Mouse (Mus musculus) liver, embryonic 15.5 days (tissue): ENCODE measurements around the gene Sult5a1. TPM values are rescaled to one million over a fixed set of nuclear protein-coding genes. Genes with fewer than 3 reads are reported as not detected.

Source experiments
- ATAC-seq: fragments of 200-750 bp; cut with Nextera tagmentation; 2 replicates; pipeline ENCODE4 v1.8.0; 2017; ENCODE audit warnings: moderate number of reproducible peaks, mild to moderate bottlenecking, moderate library complexity; ENCODE audit not compliant: insufficient read depth
- H3K27ac ChIP-seq: fragments of 300-500 bp; sonication (generic); replicated peaks from 2 replicates; pipeline ENCODE4 v1.5.1; 2015; ENCODE audit warnings: mild to moderate bottlenecking, inconsistent platforms
- H3K27me3 ChIP-seq: fragments of 300-500 bp; sonication (generic); 2 replicates; pipeline ENCODE4 v1.6.1; 2015; ENCODE audit warnings: mild to moderate bottlenecking, inconsistent platforms
- H3K36me3 ChIP-seq: fragments of 300-500 bp; sonication (generic); replicated peaks from 2 replicates; pipeline ENCODE4 v1.6.1; 2015; ENCODE audit warnings: moderate library complexity, mild to moderate bottlenecking, inconsistent platforms
- H3K4me1 ChIP-seq: fragments of 300-500 bp; sonication (generic); replicated peaks from 2 replicates; pipeline ENCODE4 v1.6.1; 2015; ENCODE audit warnings: inconsistent platforms
- H3K4me2 ChIP-seq: fragments of 300-500 bp; sonication (generic); 2 replicates; pipeline ENCODE4 v1.6.1; 2015; ENCODE audit warnings: moderate library complexity, mild to moderate bottlenecking, inconsistent platforms
- H3K4me3 ChIP-seq: fragments of 300-500 bp; sonication (generic); replicated peaks from 2 replicates; pipeline ENCODE4 v1.5.1; 2015; ENCODE audit warnings: mild to moderate bottlenecking, inconsistent platforms
- H3K9ac ChIP-seq: fragments of 300-500 bp; sonication (generic); 2 replicates; pipeline ENCODE4 v1.6.1; 2015; ENCODE audit warnings: moderate library complexity, mild to moderate bottlenecking, inconsistent platforms
- H3K9me3 ChIP-seq: fragments of 300-500 bp; sonication (generic); replicated peaks from 2 replicates; pipeline ENCODE4 v1.6.1; 2016; ENCODE audit warnings: inconsistent platforms
- WGBS: fragments of 180-500 bp; shearing (Covaris S2); methylation state at CpG from one replicate; pipeline ENCODE4 v1.1.7; 2015; ENCODE audit warnings: mixed read lengths; ENCODE audit not compliant: insufficient replicate concordance; 5-methylcytosine and 5-hydroxymethylcytosine counted together
- polyA plus RNA-seq: library from polyadenylated mRNA; unstranded; fragments of >200 nt; fragmentation: Nextera tagmentation; extraction: Ambion mirVana; gene quantifications from 2 replicates; pipeline ENCODE4 v1.2.1, GENCODE M21; 2015

Sult5a1 gene
- polyA plus RNA-seq, 1 experiment from 2014 or later = 0.76 TPM

- H3K4me2 ChIP-seq = no peak overlapping the region
- ATAC-seq = peak; percentile 37; the same call in 1 of the 2 replicates
- H3K9me3 ChIP-seq = 0 out of 2 replicates have a peak, but pooled peaks cover 3% of the 10 kb centered on the region
- peaks cover 10% of the 10 kb centered on the region for H3K27me3 ChIP-seq
- no peak overlapping the region for H3K9ac ChIP-seq
- no peak overlapping the region for H3K4me3 ChIP-seq
- 0 out of 2 replicates have a peak, but pooled peaks cover 4% of the 10 kb centered on the region for H3K4me1 ChIP-seq
- peak overlapping the region; percentile 53; the same call in 1 of the 2 replicates for H3K27ac ChIP-seq
- no peaks in the 10 kb centered on the region for H3K36me3 ChIP-seq
- WGBS = 47% methylated on average over 3 of the region's 3 CpGs
These were observed 23.3 kb upstream of the Sult5a1 start for GRCm38 (mm10) chr8:123181391-123181790.

- Histone ChIP-seq H3K27me3 (peaks cover 17% of the 10 kb centered on the region), H3K27ac (peak overlapping the region; percentile 68), H3K9me3 (no peaks in the 10 kb centered on the region), H3K9ac (peak overlapping the region; percentile 12), H3K4me1 (peaks cover 40% of the 10 kb centered on the region), H3K36me3 (no peaks in the 10 kb centered on the region), H3K4me3 (no peak overlapping the region), H3K4me2 (peak overlapping the region; percentile 57)
- WGBS = 36% methylated on average over 9 of the region's 9 CpGs
- ATAC-seq = peak; percentile 95
These were observed 1.9 kb downstream of the Sult5a1 start for GRCm38 (mm10) chr8:123156070-123156773.

GRCm38 (mm10) chr8:123155177-123155576 is 2.9 kb downstream of the Sult5a1 start:
- peak overlapping the region; percentile 57 for H3K4me2 ChIP-seq
- H3K36me3 ChIP-seq = no peaks in the 10 kb centered on the region
- peak overlapping the region; percentile 6; the same call in 1 of the 2 replicates for H3K27ac ChIP-seq
- no peak overlapping the region for H3K9ac ChIP-seq
- WGBS = 64% methylated on average over 5 of the region's 5 CpGs
- ATAC-seq = no peak
- H3K4me1 ChIP-seq = peaks cover 40% of the 10 kb centered on the region
- no peaks in the 10 kb centered on the region for H3K9me3 ChIP-seq
- no peak overlapping the region for H3K4me3 ChIP-seq
- H3K27me3 ChIP-seq = peaks cover 17% of the 10 kb centered on the region

GRCm38 (mm10) chr8:123150737-123151171 is 7.4 kb downstream of the Sult5a1 start:
- Histone ChIP-seq H3K4me1 (peaks cover 11% of the 10 kb centered on the region), H3K4me2 (no peak overlapping the region), H3K9me3 (no peaks in the 10 kb centered on the region), H3K36me3 (no peaks in the 10 kb centered on the region), H3K27ac (no peak overlapping the region), H3K27me3 (peaks cover 30% of the 10 kb centered on the region), H3K9ac (no peak overlapping the region), H3K4me3 (no peak overlapping the region)
- 35% methylated on average over 9 of the region's 9 CpGs for WGBS
- ATAC-seq = no peak

- H3K36me3 ChIP-seq = no peaks in the 10 kb centered on the region
- WGBS = 72% methylated on average over 7 of the region's 7 CpGs
- H3K4me2 ChIP-seq = no peak overlapping the region
- ATAC-seq = no peak
- H3K9ac ChIP-seq = no peak overlapping the region
- H3K9me3 ChIP-seq = no peaks in the 10 kb centered on the region
- no peak overlapping the region for H3K27ac ChIP-seq
- no peak overlapping the region for H3K4me3 ChIP-seq
- no peaks in the 10 kb centered on the region for H3K4me1 ChIP-seq
- H3K27me3 ChIP-seq = peaks cover 24% of the 10 kb centered on the region
These were observed 11.7 kb downstream of the Sult5a1 start for GRCm38 (mm10) chr8:123146390-123146789.

GRCm38 (mm10) chr8:123145279-123145678 is 12.8 kb downstream of the Sult5a1 start:
- no peaks in the 10 kb centered on the region; the same call in 1 of the 2 replicates for H3K4me1 ChIP-seq
- H3K4me2 ChIP-seq = no peak overlapping the region
- no peak overlapping the region for H3K9ac ChIP-seq
- H3K36me3 ChIP-seq = no peaks in the 10 kb centered on the region
- 48% methylated on average over 6 of the region's 6 CpGs for WGBS
- peaks cover 20% of the 10 kb centered on the region for H3K27me3 ChIP-seq
- no peak overlapping the region for H3K4me3 ChIP-seq
- no peaks in the 10 kb centered on the region for H3K9me3 ChIP-seq
- no peak for ATAC-seq
- H3K27ac ChIP-seq = no peak overlapping the region

- H3K9me3 ChIP-seq = no peaks in the 10 kb centered on the region
- no peak overlapping the region for H3K9ac ChIP-seq
- 77% methylated on average over 14 of the region's 14 CpGs for WGBS
- no peak for ATAC-seq
- no peak overlapping the region for H3K4me2 ChIP-seq
- H3K36me3 ChIP-seq = no peaks in the 10 kb centered on the region
- no peaks in the 10 kb centered on the region; the same call in 1 of the 2 replicates for H3K4me1 ChIP-seq
- no peaks in the 10 kb centered on the region for H3K27me3 ChIP-seq
- H3K4me3 ChIP-seq = no peak overlapping the region
- H3K27ac ChIP-seq = no peak overlapping the region
These were observed 16.2 kb downstream of the Sult5a1 start for GRCm38 (mm10) chr8:123141741-123142462.

- Histone ChIP-seq H3K4me3 (no peak overlapping the region), H3K9ac (no peak overlapping the region), H3K4me2 (no peak overlapping the region), H3K4me1 (no peaks in the 10 kb centered on the region; the same call in 1 of the 2 replicates), H3K36me3 (no peaks in the 10 kb centered on the region), H3K27ac (no peak overlapping the region), H3K9me3 (no peaks in the 10 kb centered on the region), H3K27me3 (no peaks in the 10 kb centered on the region; the same call in 1 of the 2 replicates)
- WGBS = 53% methylated on average over 4 of the region's 4 CpGs
- ATAC-seq = no peak
These were observed 19.4 kb downstream of the Sult5a1 start for GRCm38 (mm10) chr8:123138741-123139140.

- WGBS = 35% methylated on average over 2 of the region's 2 CpGs
- Histone ChIP-seq H3K4me1 (no peaks in the 10 kb centered on the region; the same call in 1 of the 2 replicates), H3K36me3 (no peaks in the 10 kb centered on the region), H3K4me2 (no peak overlapping the region), H3K9ac (no peak overlapping the region), H3K27me3 (no peaks in the 10 kb centered on the region; the same call in 1 of the 2 replicates), H3K4me3 (no peak overlapping the region), H3K9me3 (peaks cover 4% of the 10 kb centered on the region; the same call in 1 of the 2 replicates), H3K27ac (no peak overlapping the region)
- ATAC-seq = no peak
These were observed 20.5 kb downstream of the Sult5a1 start for GRCm38 (mm10) chr8:123137645-123138077.

GRCm38 (mm10) chr8:123136287-123136686 is 21.8 kb downstream of the Sult5a1 start:
- peaks cover 4% of the 10 kb centered on the region; the same call in 1 of the 2 replicates for H3K9me3 ChIP-seq
- H3K4me2 ChIP-seq = no peak overlapping the region
- H3K4me3 ChIP-seq = no peak overlapping the region
- no peak for ATAC-seq
- H3K27me3 ChIP-seq = peaks cover 2% of the 10 kb centered on the region; the same call in 1 of the 2 replicates
- no peaks in the 10 kb centered on the region for H3K36me3 ChIP-seq
- H3K4me1 ChIP-seq = no peaks in the 10 kb centered on the region; the same call in 1 of the 2 replicates
- H3K27ac ChIP-seq = no peak overlapping the region
- no peak overlapping the region for H3K9ac ChIP-seq
- 74% methylated on average over 9 of the region's 9 CpGs for WGBS

GRCm38 (mm10) chr8:123135806-123136205 is 22.3 kb downstream of the Sult5a1 start:
- Histone ChIP-seq H3K36me3 (no peaks in the 10 kb centered on the region), H3K9me3 (peaks cover 4% of the 10 kb centered on the region; the same call in 1 of the 2 replicates), H3K27ac (no peak overlapping the region), H3K27me3 (peaks cover 7% of the 10 kb centered on the region), H3K9ac (no peak overlapping the region), H3K4me2 (no peak overlapping the region), H3K4me1 (no peaks in the 10 kb centered on the region; the same call in 1 of the 2 replicates), H3K4me3 (no peak overlapping the region)
- 50% methylated on average over 9 of the region's 9 CpGs for WGBS
- no peak for ATAC-seq
